Mouse (Mus musculus): Measurements from ENCODE around the gene Gba2. TPM values are rescaled to one million over a fixed set of nuclear protein-coding genes. Genes with fewer than 3 reads are reported as not detected.
"Not testable (repeated sequence)": the region's sequence is repeated elsewhere in the genome, so short reads cannot be mapped to it uniquely, and the experiment has no call there.

Gene Gba2
- polyA plus RNA-seq, 1 experiment from 2014 or later, result 14.3 TPM

DNA sequence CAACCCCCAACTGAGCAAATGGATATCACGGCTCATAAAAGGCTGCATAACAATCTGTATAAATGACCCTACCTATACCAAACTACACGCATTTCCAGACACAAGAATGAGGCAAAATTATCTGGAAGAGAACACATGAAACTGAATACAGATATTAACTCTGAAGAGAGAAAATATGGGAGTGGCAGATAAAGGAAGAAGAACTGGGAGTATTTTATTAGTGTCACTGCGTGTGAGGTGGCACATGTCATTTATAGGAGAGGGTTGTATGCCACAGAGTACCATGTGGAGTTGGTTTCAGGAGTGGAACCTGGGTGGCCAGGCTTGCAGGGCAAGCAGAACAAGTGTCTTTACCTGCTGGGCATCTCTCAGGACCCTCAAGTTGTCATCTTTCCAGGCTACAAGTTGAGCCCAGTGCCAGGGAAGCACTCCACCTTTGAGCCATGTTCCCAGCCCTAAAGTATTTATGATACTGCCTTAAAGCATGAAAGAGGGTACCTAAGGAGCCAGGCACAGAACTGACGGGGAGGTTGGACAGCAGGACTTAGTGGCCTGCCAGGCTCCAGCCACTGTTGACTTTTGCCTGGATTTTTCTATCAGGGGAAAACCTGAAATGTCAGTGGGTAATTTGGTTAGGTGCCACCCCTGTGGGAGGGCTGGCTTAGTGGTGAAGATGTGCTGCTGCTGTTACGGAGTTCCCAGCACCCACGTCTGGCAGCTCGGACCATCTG lies 20.1 kb upstream of the Gba2 start:
- no peak overlapping the region for H3K4me3 ChIP-seq (ENCODE audit: low read depth, low read length)
- no peaks in the 10 kb centered on the region for H3K36me3 ChIP-seq (ENCODE audit: control insufficient read depth, insufficient read depth, low read length)
- no peak overlapping the region for H3K4me2 ChIP-seq
- no peak overlapping the region for H3K27ac ChIP-seq (ENCODE audit: low read depth, low read length)
- no peak for ATAC-seq (replicated peaks; ENCODE audit: insufficient number of reproducible peaks, low FRiP score, low TSS enrichment)
- H3K27me3 ChIP-seq (ENCODE audit: control insufficient read depth, insufficient read depth, low read length), result no peaks in the 10 kb centered on the region
- H3K4me1 ChIP-seq (ENCODE audit: control insufficient read depth, insufficient read depth, low read length), result no peaks in the 10 kb centered on the region
- no peaks in the 10 kb centered on the region for H3K9me3 ChIP-seq (replicated peaks; ENCODE audit: control insufficient read depth, low read length)
- no peak overlapping the region for H3K9ac ChIP-seq (ENCODE audit: low read depth, low read length)
- WGBS (ENCODE audit: insufficient replicate concordance), result 78% methylated on average over 7 of the region's 7 CpGs

DNA sequence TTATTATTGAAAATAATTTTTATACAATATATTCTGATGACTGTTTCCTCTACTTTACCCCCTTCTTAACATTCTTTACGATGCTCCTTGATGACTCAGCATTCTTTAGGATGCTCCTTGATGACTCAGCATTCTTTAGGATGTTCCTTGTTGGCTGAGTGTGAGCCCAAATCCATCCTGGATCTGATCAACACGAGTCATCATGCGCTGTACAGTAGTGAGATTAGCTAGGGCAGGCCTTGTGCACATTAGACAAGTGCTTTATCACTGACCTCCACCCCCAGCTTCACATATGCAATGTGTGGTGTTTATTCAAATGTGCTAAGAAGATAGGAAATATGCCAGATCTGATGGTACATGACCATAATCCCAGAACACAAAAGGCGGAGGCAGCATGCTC lies 19.5 kb upstream of the Gba2 start:
- no peak for ATAC-seq (replicated peaks; ENCODE audit: insufficient number of reproducible peaks, low FRiP score, low TSS enrichment)
- 72% methylated on average over 4 of the region's 4 CpGs for WGBS (ENCODE audit: insufficient replicate concordance)
- H3K9me3 ChIP-seq (replicated peaks; ENCODE audit: control insufficient read depth, low read length), result no peaks in the 10 kb centered on the region
- H3K4me1 ChIP-seq (ENCODE audit: control insufficient read depth, insufficient read depth, low read length), result no peaks in the 10 kb centered on the region
- H3K36me3 ChIP-seq (ENCODE audit: control insufficient read depth, insufficient read depth, low read length), result no peaks in the 10 kb centered on the region
- H3K27ac ChIP-seq (ENCODE audit: low read depth, low read length), result no peak overlapping the region
- no peak overlapping the region for H3K9ac ChIP-seq (ENCODE audit: low read depth, low read length)
- H3K27me3 ChIP-seq (ENCODE audit: control insufficient read depth, insufficient read depth, low read length), result no peaks in the 10 kb centered on the region
- no peak overlapping the region for H3K4me3 ChIP-seq (ENCODE audit: low read depth, low read length)
- H3K4me2 ChIP-seq, result no peak overlapping the region

DNA sequence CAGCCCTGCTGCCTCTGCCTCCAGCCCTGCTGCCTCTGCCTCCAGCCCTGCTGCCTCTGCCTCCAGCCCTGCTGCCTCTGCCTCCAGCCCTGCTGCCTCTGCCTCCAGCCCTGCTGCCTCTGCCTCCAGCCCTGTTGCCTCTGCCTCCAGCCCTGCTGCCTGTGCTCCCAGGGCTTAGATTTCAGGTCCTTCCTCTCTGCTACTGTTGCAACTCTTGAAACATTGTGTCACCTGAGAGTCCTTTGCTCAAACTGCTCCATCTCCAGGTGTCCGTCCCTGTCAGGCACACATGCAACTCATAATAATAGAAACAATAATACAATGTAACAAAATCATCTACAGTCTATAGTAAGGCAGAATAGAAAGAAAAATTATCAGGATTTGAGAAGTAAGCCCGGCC lies 17.9 kb upstream of the Gba2 start:
- not testable (repeated sequence) for H3K27me3 ChIP-seq (ENCODE audit: control insufficient read depth, insufficient read depth, low read length); H3K36me3 ChIP-seq (ENCODE audit: control insufficient read depth, insufficient read depth, low read length); H3K9ac ChIP-seq (ENCODE audit: low read depth, low read length); H3K4me1 ChIP-seq (ENCODE audit: control insufficient read depth, insufficient read depth, low read length); H3K9me3 ChIP-seq (replicated peaks; ENCODE audit: control insufficient read depth, low read length); H3K4me3 ChIP-seq (ENCODE audit: low read depth, low read length); H3K4me2 ChIP-seq; H3K27ac ChIP-seq (ENCODE audit: low read depth, low read length); ATAC-seq (replicated peaks; ENCODE audit: insufficient number of reproducible peaks, low FRiP score, low TSS enrichment)
- WGBS (ENCODE audit: insufficient replicate concordance), result 71% methylated on average over 2 of the region's 2 CpGs

DNA sequence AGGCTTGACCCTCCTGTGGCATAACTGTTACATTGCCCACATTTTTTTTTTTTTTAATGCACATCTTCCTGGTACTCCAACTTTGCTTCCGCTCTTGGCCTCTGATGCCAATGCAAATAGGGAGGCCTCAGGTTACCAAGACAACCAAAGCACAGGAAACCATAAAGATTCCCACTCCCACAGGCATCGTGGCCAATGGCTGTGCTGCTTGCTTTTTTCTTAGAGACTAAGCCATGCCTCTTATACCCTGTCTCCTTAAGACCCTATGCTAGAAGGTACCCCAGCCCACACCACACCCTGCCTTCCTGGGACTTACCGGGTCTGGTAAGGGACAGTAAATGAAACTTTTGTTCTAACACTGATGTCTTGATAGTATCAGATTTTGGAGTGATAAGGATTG lies 14.8 kb upstream of the Gba2 start:
- 59% methylated on average over 3 of the region's 3 CpGs for WGBS (ENCODE audit: insufficient replicate concordance)
- no peaks in the 10 kb centered on the region for H3K27me3 ChIP-seq (ENCODE audit: control insufficient read depth, insufficient read depth, low read length)
- no peaks in the 10 kb centered on the region for H3K36me3 ChIP-seq (ENCODE audit: control insufficient read depth, insufficient read depth, low read length)
- ATAC-seq (replicated peaks; ENCODE audit: insufficient number of reproducible peaks, low FRiP score, low TSS enrichment), result no peak
- no peak overlapping the region for H3K4me3 ChIP-seq (ENCODE audit: low read depth, low read length)
- H3K4me1 ChIP-seq (ENCODE audit: control insufficient read depth, insufficient read depth, low read length), result no peaks in the 10 kb centered on the region
- no peak overlapping the region for H3K27ac ChIP-seq (ENCODE audit: low read depth, low read length)
- no peak overlapping the region for H3K4me2 ChIP-seq
- H3K9me3 ChIP-seq (replicated peaks; ENCODE audit: control insufficient read depth, low read length), result no peaks in the 10 kb centered on the region
- no peak overlapping the region for H3K9ac ChIP-seq (ENCODE audit: low read depth, low read length)

DNA sequence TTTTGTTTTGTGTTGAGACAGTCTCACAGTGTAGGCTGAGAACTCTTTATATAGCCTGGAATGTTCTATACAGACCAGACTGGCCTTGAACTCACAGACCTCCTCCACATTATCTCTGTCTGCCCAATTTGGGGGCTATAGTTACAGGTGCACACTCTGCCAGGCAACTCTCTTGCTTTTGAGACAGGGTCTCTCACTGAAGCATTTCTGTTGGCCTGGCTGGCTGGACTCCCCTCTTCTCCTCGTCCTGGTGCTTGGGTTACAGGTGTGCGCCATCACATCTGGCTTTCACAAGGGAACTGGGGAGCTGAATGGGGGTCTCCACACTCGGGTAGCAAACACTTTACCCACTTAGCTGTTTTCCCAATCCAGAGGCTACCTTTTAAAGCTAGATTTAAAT lies 13.3 kb upstream of the Gba2 start:
- ATAC-seq (replicated peaks; ENCODE audit: insufficient number of reproducible peaks, low FRiP score, low TSS enrichment), result no peak
- no peaks in the 10 kb centered on the region for H3K9me3 ChIP-seq (replicated peaks; ENCODE audit: control insufficient read depth, low read length)
- no peaks in the 10 kb centered on the region for H3K36me3 ChIP-seq (ENCODE audit: control insufficient read depth, insufficient read depth, low read length)
- no peak overlapping the region for H3K4me2 ChIP-seq
- 66% methylated on average over 3 of the region's 3 CpGs for WGBS (ENCODE audit: insufficient replicate concordance)
- no peak overlapping the region for H3K9ac ChIP-seq (ENCODE audit: low read depth, low read length)
- H3K27me3 ChIP-seq (ENCODE audit: control insufficient read depth, insufficient read depth, low read length), result no peaks in the 10 kb centered on the region
- peaks cover 2% of the 10 kb centered on the region; the same call in 1 of the 2 replicates for H3K4me1 ChIP-seq (ENCODE audit: control insufficient read depth, insufficient read depth, low read length)
- H3K27ac ChIP-seq (ENCODE audit: low read depth, low read length), result no peak overlapping the region
- H3K4me3 ChIP-seq (ENCODE audit: low read depth, low read length), result no peak overlapping the region

DNA sequence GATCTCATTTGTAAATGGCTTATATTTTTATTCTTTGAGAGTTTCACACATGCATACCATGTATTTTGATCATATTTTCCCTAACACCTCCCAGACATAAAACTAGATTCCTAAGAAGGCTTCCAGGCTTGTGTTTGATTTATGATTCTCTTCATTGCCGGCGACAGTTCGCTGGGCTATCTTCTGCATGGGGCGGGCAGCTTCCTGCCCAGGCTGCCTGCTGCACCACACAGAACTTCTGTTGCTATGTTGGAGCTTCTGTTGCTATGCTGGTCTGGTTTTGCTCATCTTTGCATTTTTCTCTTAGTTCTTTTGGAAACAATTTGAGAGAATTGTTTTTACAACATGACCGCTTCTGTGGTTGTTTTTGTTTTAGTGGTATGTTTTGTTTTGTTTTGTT lies 12.9 kb upstream of the Gba2 start:
- H3K9me3 ChIP-seq (replicated peaks; ENCODE audit: control insufficient read depth, low read length), result no peaks in the 10 kb centered on the region
- no peak for ATAC-seq (replicated peaks; ENCODE audit: insufficient number of reproducible peaks, low FRiP score, low TSS enrichment)
- H3K4me3 ChIP-seq (ENCODE audit: low read depth, low read length), result no peak overlapping the region
- no peak overlapping the region for H3K27ac ChIP-seq (ENCODE audit: low read depth, low read length)
- 63% methylated on average over 5 of the region's 5 CpGs for WGBS (ENCODE audit: insufficient replicate concordance)
- no peak overlapping the region for H3K9ac ChIP-seq (ENCODE audit: low read depth, low read length)
- peaks cover 2% of the 10 kb centered on the region; the same call in 1 of the 2 replicates for H3K4me1 ChIP-seq (ENCODE audit: control insufficient read depth, insufficient read depth, low read length)
- no peak overlapping the region for H3K4me2 ChIP-seq
- no peaks in the 10 kb centered on the region for H3K36me3 ChIP-seq (ENCODE audit: control insufficient read depth, insufficient read depth, low read length)
- H3K27me3 ChIP-seq (ENCODE audit: control insufficient read depth, insufficient read depth, low read length), result no peaks in the 10 kb centered on the region

DNA sequence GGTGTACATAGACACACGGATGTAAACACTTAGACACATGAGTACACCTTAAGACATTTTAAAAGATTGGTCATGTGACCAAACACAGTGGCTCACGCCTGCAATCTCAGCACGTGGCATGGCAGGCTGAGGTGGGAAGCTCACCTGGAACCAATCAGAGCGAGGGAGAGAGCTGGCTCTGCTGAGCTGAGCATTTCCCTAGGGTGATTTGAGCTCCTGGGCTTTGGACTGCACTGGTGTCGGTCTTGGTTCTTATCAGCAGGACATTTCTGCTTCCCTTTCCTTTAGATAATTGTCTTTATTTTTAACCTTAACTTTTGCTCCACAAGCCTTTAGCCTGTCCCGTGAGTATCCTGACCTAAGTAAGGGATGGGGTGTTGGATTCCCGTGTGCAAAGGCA lies 9.0 kb upstream of the Gba2 start:
- no peaks in the 10 kb centered on the region for H3K9me3 ChIP-seq (replicated peaks; ENCODE audit: control insufficient read depth, low read length)
- H3K9ac ChIP-seq (ENCODE audit: low read depth, low read length), result no peak overlapping the region
- peaks cover 5% of the 10 kb centered on the region for H3K4me1 ChIP-seq (ENCODE audit: control insufficient read depth, insufficient read depth, low read length)
- 0 out of 2 replicates have a peak, but pooled peaks cover 7% of the 10 kb centered on the region for H3K36me3 ChIP-seq (ENCODE audit: control insufficient read depth, insufficient read depth, low read length)
- no peak overlapping the region for H3K4me3 ChIP-seq (ENCODE audit: low read depth, low read length)
- WGBS (ENCODE audit: insufficient replicate concordance), result 35% methylated on average over 7 of the region's 7 CpGs
- ATAC-seq (replicated peaks; ENCODE audit: insufficient number of reproducible peaks, low FRiP score, low TSS enrichment), result no peak
- H3K27ac ChIP-seq (ENCODE audit: low read depth, low read length), result no peak overlapping the region
- H3K4me2 ChIP-seq, result no peak overlapping the region
- H3K27me3 ChIP-seq (ENCODE audit: control insufficient read depth, insufficient read depth, low read length), result no peaks in the 10 kb centered on the region

DNA sequence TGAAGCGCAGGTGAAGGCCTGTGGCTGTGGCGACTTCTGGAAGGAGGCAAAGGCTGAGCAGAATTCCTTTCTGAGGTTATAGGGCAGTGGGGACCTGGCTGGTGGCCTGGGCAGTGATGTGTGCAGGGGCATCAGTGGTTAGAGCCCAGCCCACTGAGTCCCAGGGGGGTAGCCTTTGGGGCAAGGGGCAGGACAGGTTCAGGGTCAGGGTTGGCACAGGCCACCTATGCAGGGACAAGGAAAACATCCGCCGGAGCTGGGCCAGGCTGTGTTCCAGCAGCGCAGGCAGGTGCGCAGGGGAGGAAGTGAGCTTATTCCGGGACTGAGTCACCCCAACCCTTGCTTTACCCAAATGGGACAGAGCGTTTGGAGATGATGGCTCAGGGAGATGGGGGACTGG lies 7.7 kb upstream of the Gba2 start:
- Histone ChIP-seq H3K27ac (ENCODE audit: low read depth, low read length) (no peak overlapping the region), H3K27me3 (ENCODE audit: control insufficient read depth, insufficient read depth, low read length) (no peaks in the 10 kb centered on the region), H3K36me3 (ENCODE audit: control insufficient read depth, insufficient read depth, low read length) (peaks cover 12% of the 10 kb centered on the region), H3K4me3 (ENCODE audit: low read depth, low read length) (no peak overlapping the region), H3K4me2 (no peak overlapping the region), H3K9ac (ENCODE audit: low read depth, low read length) (0 out of 2 replicates have a peak overlapping the region, but pooled peaks have one; percentile 6), H3K9me3 (replicated peaks; ENCODE audit: control insufficient read depth, low read length) (no peaks in the 10 kb centered on the region), H3K4me1 (ENCODE audit: control insufficient read depth, insufficient read depth, low read length) (peaks cover 5% of the 10 kb centered on the region)
- 66% methylated on average over 8 of the region's 8 CpGs for WGBS (ENCODE audit: insufficient replicate concordance)
- ATAC-seq (replicated peaks; ENCODE audit: insufficient number of reproducible peaks, low FRiP score, low TSS enrichment), result no peak

DNA sequence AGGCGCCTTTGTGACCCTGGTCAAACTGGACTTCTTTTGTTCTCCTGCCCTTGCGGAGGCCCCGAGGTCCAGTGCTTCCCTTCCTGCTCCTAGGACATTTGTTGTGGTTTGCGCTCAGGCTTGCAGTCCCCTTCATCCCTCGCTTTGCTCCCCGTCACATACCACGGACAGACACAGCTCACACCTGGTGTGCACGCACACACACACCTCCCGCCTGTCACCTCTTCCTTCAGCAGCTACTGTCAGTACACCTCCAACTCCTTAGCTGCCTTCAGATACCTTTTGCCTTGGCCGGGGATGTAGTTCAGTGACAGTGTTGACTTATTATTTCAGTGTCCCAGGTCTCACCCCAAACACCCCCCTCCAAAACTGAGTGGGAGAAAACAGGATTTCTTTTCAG lies 7.0 kb upstream of the Gba2 start:
- Histone ChIP-seq H3K9me3 (replicated peaks; ENCODE audit: control insufficient read depth, low read length) (no peaks in the 10 kb centered on the region), H3K27me3 (ENCODE audit: control insufficient read depth, insufficient read depth, low read length) (no peaks in the 10 kb centered on the region), H3K4me3 (ENCODE audit: low read depth, low read length) (no peak overlapping the region), H3K4me1 (ENCODE audit: control insufficient read depth, insufficient read depth, low read length) (peaks cover 5% of the 10 kb centered on the region), H3K36me3 (ENCODE audit: control insufficient read depth, insufficient read depth, low read length) (peaks cover 14% of the 10 kb centered on the region), H3K9ac (ENCODE audit: low read depth, low read length) (no peak overlapping the region), H3K4me2 (no peak overlapping the region), H3K27ac (ENCODE audit: low read depth, low read length) (no peak overlapping the region)
- no peak for ATAC-seq (replicated peaks; ENCODE audit: insufficient number of reproducible peaks, low FRiP score, low TSS enrichment)
- 43% methylated on average over 10 of the region's 10 CpGs for WGBS (ENCODE audit: insufficient replicate concordance)

Measured in heart, embryonic 11.5 days (tissue).